Mouse (Mus musculus): ENCODE results near the gene Slc26a10.

Slc26a10 gene

GRCm38 (mm10) chr10:127185506-127185905 is 5.1 kb upstream of the Slc26a10 start:
- in situ Hi-C loops (cut with MboI; ENCODE audit: unreplicated experiment in 2 of 2), result no loop called here

GRCm38 (mm10) chr10:127185101-127185500 is 4.7 kb upstream of the Slc26a10 start:
- in situ Hi-C loops (cut with MboI; ENCODE audit: unreplicated experiment in 2 of 2), result no loop called here

- in situ Hi-C loops (cut with MboI; ENCODE audit: unreplicated experiment in 2 of 2), result no loop called here
Measured at GRCm38 (mm10) chr10:127183759-127184158, 3.3 kb upstream of the Slc26a10 start.

GRCm38 (mm10) chr10:127182624-127183023 is 2.2 kb upstream of the Slc26a10 start:
- in situ Hi-C loops (cut with MboI; ENCODE audit: unreplicated experiment in 2 of 2), result no loop called here

- in situ Hi-C loops (cut with MboI; ENCODE audit: unreplicated experiment in 2 of 2), result no loop called here
Measured at GRCm38 (mm10) chr10:127181566-127181965, 1.1 kb upstream of the Slc26a10 start.

- in situ Hi-C loops (cut with MboI; ENCODE audit: unreplicated experiment in 2 of 2), result no loop called here
Measured at GRCm38 (mm10) chr10:127180695-127181047, 226 bp upstream of the Slc26a10 start.

GRCm38 (mm10) chr10:127178286-127179027 is 2.0 kb downstream of the Slc26a10 start:
- in situ Hi-C loops (cut with MboI; ENCODE audit: unreplicated experiment in 2 of 2), result loop anchor here (5.0 kb wide), 4 partner anchors 44 to 159 kb away; no protein-coding TSS in a partner anchor

GRCm38 (mm10) chr10:127177719-127178118 is 2.7 kb downstream of the Slc26a10 start:
- in situ Hi-C loops (cut with MboI; ENCODE audit: unreplicated experiment in 2 of 2), result loop anchor here (5.0 kb wide), 4 partner anchors 45 to 160 kb away; no protein-coding TSS in a partner anchor

GRCm38 (mm10) chr10:127177235-127177634 is 3.2 kb downstream of the Slc26a10 start:
- in situ Hi-C loops (cut with MboI; ENCODE audit: unreplicated experiment in 2 of 2), result loop anchor here (5.0 kb wide), 4 partner anchors 45 to 160 kb away; no protein-coding TSS in a partner anchor

- in situ Hi-C loops (cut with MboI; ENCODE audit: unreplicated experiment in 2 of 2), result loop anchor here (5.0 kb wide), 4 partner anchors 46 to 161 kb away; no protein-coding TSS in a partner anchor
Measured at GRCm38 (mm10) chr10:127176756-127177155, 3.7 kb downstream of the Slc26a10 start.

GRCm38 (mm10) chr10:127176228-127176627 is 4.2 kb downstream of the Slc26a10 start:
- in situ Hi-C loops (cut with MboI; ENCODE audit: unreplicated experiment in 2 of 2), result loop anchor here (5.0 kb wide), 4 partner anchors 46 to 161 kb away; no protein-coding TSS in a partner anchor

- in situ Hi-C loops (cut with MboI; ENCODE audit: unreplicated experiment in 2 of 2), result loop anchor here in 1 of 2 experiments (5.0 kb wide), 1 partner anchor 47 kb away; no protein-coding TSS in a partner anchor
Measured at GRCm38 (mm10) chr10:127174170-127174569, 6.3 kb downstream of the Slc26a10 start.

GRCm38 (mm10) chr10:127173148-127174065 is 7.0 kb downstream of the Slc26a10 start:
- in situ Hi-C loops (cut with MboI; ENCODE audit: unreplicated experiment in 2 of 2), result loop anchor here in 1 of 2 experiments (5.0 kb wide), 1 partner anchor 46 kb away; no protein-coding TSS in a partner anchor

- in situ Hi-C loops (cut with MboI; ENCODE audit: unreplicated experiment in 2 of 2), result loop anchor here in 1 of 2 experiments (5.0 kb wide), 1 partner anchor 44 kb away; no protein-coding TSS in a partner anchor
Measured at GRCm38 (mm10) chr10:127171631-127172200, 8.7 kb downstream of the Slc26a10 start.

- in situ Hi-C loops (cut with MboI; ENCODE audit: unreplicated experiment in 2 of 2), result loop anchor here in 1 of 2 experiments (5.0 kb wide), 1 partner anchor 44 kb away; no protein-coding TSS in a partner anchor
Measured at GRCm38 (mm10) chr10:127170837-127171272, 9.6 kb downstream of the Slc26a10 start.

- in situ Hi-C loops (cut with MboI; ENCODE audit: unreplicated experiment in 2 of 2), result loop anchor here in 1 of 2 experiments (5.0 kb wide), 1 partner anchor 43 kb away; no protein-coding TSS in a partner anchor
Measured at GRCm38 (mm10) chr10:127170002-127170401, 10.4 kb downstream of the Slc26a10 start.

GRCm38 (mm10) chr10:127167614-127168192 is 12.7 kb downstream of the Slc26a10 start:
- in situ Hi-C loops (cut with MboI; ENCODE audit: unreplicated experiment in 2 of 2), result no loop called here

- in situ Hi-C loops (cut with MboI; ENCODE audit: unreplicated experiment in 2 of 2), result no loop called here
Measured at GRCm38 (mm10) chr10:127166771-127167613, 13.5 kb downstream of the Slc26a10 start.

- in situ Hi-C loops (cut with MboI; ENCODE audit: unreplicated experiment in 2 of 2), result no loop called here
Measured at GRCm38 (mm10) chr10:127166404-127166715, 14.1 kb downstream of the Slc26a10 start.

Measured in v-Abl transformed pro-B cells (cell line).